Mouse (Mus musculus): ENCODE results near the gene Zfp292.

The Zfp292 gene

DNA sequence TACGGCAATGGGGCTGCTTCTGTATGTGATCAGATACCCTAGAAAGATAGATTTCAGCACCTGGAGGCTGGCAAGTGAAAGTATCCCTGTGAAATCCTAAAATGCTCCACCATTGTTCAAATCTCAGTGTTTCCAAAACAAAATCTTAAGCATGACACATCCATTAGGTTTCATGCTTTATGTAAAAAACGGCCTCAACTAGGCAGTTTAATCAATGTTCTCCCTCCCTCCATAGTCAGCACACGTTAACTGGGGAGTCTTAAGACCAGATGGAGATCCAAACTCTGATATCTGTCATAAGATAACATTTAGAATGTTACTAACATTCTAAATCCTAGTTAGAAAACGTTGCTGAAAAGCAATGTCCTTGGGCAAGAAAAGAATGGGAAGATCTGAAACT lies 909 bp downstream of the Zfp292 start:
- no peak for DNase-seq

DNA sequence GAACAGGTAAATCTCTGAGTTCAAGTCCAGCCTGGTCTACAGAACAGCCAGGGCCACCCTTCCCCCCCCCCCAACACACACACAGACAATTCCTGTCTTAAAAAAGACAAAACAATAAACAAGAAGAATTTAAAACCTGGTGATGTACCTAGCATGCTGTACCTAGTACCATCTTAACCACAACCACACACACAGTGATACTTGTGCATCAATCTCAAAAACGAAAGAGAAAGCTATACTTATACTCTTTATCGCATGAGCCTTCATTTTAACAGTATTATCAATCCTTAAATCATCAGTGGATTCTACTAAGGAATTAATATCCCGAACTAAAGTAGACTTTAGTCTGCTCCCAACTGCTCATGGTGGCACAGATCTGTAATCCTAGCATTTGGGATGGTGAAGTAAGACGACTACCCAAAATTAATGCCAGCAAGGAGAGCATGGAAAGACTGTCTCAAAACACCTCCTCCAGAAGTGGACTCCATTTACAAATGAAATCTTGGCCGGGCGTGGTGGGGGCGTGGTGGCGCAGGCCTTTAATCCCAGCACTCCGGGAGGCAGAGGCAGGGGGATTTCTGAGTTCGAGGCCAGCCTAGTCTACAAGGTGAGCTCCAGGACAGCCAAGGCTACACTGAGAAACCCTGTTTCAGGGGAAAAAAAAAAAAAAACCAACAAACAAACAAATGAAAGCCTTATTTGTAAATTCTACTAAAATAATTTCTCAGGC lies 1.7 kb downstream of the Zfp292 start:
- DNase-seq: no peak

DNA sequence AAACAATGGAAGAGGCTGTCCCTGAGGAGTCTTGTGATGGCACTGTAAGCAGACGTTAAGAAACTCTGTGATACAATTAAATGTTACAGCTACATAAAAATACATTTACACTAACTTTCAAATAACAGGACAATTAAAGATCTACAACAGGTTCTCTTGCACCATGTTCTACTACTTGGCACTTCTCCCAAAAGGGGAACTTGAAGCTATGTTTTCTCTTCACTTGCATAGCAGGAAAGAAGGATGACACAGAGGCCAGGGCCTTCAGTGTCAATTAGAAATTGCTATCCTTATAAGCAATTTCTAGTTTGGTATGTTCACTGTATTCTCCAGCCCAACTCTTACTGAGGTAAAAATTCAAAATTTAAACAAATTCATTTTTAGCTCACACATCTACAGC lies 8.5 kb downstream of the Zfp292 start:
- no peak for DNase-seq

DNA sequence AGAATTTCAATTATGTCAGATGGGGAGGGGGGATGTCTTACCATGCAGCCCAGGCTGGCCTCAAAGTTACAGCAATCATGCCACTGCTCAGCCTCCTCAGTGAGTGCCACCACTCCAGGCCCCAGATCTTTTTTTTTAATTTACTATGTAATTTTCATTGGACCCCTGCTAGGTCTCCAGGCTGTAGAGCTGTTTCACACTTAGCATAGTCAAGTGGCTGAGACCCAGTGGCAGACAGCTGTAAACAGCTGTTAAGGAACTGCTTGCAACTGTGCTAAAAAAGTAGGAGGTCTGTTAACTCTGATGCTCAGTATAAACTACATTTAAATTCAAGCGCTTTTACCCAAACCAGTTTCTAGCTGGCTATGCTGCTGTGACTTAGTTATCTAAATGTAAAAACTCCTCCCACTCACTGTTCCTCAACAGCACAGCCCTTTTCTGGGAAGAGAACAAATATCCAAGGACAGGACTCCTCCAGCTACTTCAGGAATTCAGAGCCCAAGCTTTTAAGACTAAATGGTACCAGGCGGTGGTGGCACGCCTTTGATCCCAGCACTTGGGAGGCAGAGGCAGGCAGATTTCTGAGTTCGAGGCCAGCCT lies 9.8 kb downstream of the Zfp292 start:
- DNase-seq: no peak

DNA sequence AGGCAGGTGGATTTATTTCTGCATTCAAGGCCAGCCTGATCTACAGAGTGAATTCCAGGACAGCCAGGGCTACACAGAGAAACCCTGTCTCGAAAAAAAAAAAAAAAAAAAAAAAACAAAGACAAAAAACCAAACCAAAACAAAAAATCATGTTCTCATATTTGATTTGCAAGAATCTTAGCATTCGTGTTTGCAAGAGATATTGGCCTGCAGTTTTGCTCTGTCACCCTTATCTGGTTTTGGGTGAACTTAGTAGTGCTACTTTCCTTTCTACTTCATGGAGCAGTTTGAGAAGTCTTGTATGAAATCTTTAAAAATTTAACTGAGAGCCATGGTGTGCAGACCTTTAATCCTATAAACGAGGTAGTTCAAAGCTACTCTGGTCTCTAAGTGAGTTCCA lies 12.9 kb downstream of the Zfp292 start:
- no peak for DNase-seq

DNA sequence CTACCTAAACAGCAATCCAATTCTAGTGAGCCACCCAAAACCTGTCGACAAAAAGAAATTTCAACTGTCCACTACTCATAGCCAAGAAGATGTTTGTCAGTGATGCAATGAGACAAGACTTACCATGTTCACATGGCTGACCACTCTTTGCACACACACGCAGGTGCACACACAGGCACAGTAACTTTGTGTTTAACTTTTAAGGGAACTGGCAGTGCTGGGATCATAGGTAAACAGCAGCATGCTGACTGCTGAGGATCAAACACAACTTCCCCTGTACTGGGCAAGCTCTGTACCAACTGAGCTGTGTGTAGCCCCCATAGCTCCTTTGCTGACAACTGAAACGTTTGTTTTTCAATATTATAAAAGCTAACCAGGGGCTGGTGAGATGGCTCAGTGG lies 21.3 kb downstream of the Zfp292 start:
- no peak for DNase-seq

DNA sequence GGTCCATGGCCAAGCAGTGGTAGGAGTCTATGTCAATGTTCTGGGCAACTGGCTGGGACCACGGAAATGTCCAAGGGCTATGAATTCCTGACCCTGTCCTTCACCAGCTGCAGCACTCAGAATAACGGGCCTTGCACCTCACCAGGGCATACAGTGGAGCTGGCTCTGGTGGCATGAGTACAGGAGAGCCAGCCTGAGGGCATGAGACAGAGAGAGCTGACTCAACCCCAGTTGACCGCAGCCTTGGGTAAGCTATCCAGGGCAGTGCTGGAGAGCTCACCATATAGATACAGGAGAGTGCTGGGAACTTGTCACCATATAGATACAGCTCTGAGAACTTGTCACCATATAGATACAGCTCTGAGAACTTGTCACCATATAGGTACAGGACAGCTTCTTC lies 23.3 kb downstream of the Zfp292 start:
- no peak for DNase-seq

DNA sequence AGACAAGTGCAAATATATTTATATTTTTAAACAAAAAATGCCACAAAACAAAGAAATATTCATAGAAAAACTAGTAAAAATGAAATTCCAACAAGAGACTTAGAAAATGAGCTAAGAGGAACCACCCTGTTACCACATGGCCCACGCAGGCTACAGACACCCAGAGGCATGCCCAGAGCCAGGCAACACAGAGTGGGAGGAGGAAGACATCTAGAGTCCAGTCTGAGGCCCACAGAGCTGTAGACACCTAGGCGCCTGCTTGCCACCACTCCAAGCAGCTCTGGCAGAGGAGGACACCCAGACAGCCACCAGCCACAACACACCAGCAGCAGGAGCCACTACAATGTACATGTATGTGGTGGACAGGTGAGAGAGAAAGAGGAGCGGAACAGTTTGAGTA lies 23.9 kb downstream of the Zfp292 start:
- DNase-seq: no peak

DNA sequence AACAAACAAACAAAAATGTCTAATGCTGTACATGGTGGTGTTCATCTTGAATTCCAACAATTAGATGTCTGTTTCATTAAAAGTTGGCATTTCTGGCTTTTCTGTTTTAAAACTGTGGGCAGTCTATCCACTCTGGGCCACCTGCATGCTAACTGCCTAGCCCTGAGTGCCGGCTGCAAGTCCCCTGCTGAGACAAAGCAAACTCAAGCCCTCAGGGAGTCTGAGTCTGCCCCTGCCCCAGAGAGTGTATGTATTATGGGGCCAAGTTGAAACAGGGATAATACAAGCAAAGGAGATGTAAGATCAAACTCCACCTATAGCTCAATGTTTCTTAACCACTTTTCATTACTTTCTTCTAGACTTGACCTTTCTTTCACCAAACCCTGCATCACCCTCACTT lies 26.8 kb downstream of the Zfp292 start:
- no peak for DNase-seq

DNA sequence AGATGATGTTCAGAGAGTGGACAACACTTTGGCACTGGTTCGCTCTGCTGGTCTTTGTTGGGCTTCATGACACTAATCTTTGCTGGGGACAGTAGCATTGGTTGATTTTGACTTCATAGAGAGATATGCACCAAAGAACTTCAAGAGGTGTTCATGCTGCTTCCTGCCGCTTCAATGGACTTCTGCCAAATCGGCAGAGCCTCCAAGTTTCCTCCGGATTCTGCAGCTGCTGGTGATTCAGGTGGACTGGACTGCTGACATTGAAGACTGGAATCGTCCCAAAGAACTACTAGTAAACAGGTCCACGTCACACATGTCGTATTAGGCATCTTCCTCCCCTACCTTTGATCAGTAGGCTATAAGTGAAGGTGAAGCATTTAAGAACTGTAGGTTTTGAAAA lies 30.7 kb downstream of the Zfp292 start:
- DNase-seq: peak; percentile 26

DNA sequence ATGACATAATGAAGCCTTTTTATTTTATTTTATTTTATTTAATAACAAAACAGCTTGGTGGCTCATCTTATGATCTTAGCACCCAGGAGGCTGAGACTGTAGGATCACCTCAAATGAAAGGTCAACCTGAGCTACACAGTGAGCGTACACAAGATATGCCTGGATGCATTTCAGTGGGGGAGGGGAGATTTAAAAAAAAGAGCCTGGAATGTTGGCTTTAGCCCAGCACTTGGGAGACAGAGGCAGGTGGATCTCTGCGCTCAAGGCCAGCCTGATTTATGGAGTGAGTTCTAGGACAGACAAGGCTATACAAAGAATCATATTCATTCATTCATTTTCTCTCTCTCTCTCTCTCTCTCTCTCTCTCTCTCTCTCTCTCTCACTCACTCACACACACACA lies 32.6 kb downstream of the Zfp292 start:
- DNase-seq: peak; percentile 28

DNA sequence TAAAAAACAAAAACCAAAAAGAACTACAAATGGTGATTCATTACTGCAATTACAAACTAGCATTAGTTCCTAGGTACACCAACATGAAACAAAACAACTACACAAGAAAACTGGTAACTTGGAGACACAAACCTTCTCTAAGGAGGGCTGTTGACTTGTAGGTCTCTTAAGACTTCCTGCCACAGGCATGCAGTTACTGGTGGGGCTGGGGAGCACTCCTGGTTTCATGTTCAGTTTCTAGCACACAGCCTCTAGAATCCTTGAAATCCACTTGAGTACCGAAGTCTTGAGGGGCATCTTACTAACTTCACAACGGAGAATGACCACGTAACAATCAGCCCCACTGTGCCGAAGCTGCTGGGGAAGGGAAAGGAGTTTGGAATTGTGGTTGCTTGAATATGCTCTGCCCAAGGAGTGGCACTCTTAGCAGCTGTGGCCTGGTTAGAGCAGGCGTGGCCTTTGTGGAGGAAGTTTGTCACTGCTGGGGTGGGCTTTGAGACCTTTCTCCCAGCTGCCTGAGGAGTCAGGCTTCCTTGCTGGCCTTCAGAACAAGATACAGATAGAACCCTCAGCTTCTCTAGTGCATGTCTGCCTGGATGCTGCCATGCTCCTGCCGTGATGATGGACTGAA lies 35.0 kb downstream of the Zfp292 start:
- no peak for DNase-seq

DNA sequence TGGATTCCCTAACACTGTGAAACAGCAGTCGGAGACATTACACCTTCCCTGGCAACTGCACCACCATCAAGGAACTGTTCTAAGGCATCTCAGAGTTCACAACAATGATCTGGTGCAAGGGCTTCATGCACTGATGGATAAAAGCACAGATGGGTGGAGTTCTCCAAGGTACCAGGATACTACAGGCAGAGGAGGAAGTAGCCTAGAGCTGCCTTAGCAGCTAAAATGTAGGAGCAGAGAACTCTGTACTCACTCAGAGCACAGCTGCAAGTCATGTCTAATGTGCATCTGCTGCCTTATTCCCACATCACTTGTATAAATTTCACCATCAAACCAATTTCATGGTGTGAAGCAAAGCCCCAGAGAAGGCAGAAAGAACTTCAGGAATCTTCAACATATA lies 38.9 kb downstream of the Zfp292 start:
- DNase-seq: no peak

DNA sequence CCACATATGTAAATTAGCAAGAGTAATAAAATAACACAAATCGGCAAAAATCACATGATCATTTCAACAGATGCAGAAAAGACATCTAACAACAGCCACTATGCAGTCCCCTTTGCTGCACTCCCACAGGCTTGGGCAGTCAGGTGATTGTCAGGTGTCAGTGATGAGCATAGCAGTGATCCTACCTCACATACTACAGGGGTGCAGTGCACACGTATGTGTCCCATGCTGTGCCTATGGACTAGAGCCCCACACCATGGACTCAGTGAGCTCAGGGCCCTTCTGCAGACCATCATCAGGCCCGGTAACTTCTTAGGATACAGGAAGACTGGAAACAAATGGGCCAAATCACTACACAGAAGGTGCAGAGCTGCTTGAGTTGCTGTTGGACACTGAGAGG lies 39.9 kb downstream of the Zfp292 start:
- no peak for DNase-seq

DNA sequence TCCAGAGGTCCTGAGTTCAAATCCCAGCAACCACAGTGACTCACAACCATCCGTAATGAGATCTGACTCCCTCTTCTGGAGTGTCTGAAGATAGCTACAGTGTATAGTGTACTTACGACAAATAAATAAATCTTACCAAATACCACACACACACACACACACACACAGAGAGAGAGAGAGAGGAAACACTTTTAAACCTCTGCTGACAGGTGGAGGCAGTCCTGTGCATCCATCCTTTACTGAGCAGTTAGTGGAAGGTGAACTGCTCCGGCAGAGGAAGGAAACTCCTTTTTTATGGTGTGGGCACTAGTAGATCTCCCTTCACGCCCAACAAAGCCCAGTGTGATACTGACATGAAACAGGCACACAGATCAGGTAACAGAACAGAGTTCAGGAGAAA lies 51.3 kb downstream of the Zfp292 start:
- no peak for DNase-seq

DNA sequence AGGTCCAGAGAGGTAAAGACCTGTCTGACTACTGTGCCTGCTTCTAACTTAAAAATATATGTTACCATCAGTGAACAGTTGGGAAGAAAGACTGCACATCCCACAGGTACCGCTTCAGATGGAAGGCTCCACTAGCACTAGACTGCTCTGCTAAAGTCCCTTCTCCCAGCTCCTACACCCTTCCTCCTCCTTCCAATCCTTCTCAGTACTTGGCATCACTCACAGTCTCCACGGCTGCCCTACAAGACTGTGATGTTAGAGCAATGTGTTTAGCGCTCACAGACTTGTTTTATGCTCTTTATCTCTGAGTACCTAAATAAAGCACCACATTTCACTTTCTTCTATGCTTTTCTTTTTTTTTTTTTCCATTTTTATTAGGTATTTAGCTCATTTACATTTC lies 53.3 kb downstream of the Zfp292 start:
- DNase-seq: no peak

DNA sequence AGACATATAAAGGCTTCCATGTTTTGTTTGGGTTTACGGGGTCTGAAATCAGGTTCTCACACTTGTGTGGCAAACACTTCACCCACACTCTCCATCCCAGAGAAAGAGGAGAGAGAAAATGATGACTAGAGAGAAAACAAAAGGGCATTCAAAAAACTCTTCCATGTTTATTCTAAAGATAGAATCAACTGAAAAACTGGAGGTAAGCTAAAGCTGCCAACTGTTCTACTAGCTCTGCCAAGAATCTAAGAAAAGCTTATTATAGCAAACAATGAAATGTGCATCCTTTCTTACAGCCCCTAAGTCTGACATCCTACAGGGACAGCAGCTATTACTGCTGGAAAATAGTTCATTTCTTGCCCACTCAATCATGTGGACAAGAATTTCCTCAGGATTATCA lies 58.9 kb downstream of the Zfp292 start:
- DNase-seq: no peak

DNA sequence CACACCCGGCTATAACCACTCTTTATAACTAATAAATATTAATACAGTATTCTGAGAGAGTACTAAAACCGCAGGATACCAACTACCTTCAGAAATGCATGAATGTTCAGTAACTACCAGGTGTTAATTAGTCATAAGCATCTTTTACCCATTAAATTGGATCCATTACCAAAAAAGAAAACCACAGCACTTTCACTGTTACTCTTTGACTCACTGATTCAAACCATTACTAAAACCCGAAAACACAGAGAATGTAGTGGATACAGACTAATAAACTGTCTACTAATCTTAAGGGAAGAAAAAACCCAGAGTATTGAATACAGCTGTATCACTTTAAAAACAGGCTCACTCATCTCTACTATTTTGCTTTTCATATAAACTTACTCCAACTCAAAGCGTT lies 62.9 kb downstream of the Zfp292 start:
- DNase-seq: no peak

DNA sequence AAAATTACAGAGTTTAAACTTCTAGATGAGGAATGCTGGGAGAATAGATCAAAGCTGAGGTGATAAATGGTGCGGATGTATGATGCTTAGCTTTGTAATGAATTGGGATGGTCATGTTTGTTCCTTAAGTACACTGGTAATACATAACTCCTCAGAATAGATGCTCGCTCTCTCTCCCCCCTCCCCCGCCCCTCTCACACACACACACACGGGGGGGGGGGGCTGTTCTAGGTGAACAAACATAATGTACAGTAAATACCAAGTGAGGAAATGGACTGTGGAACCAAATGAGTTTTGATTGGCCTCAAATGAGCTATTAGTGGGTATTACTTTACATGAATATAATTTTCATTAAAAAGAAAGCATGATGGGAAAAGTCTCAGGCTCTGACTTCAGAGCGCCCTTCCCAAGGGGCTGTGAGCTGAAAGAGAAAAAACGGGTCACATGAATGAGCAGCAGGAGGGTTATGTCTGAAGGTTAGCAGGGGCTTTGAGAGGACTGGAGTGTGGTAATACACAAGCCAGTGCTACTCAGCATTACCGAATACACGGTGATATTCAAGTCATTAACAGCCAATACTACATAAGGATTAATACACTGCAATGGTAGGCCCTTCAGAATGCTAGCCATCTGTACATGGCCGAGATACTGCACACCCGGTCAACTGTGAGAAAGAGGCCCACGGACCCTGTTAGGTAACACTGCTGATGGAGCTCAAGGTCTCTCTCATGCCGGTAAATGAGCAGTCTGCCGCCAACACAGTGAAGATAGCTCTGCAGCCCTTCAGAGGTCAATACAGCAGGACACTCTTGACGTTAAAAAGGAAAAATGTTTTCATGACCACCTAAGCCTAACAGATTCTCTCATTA lies 81.4 kb downstream of the Zfp292 start:
- no peak for DNase-seq

DNA sequence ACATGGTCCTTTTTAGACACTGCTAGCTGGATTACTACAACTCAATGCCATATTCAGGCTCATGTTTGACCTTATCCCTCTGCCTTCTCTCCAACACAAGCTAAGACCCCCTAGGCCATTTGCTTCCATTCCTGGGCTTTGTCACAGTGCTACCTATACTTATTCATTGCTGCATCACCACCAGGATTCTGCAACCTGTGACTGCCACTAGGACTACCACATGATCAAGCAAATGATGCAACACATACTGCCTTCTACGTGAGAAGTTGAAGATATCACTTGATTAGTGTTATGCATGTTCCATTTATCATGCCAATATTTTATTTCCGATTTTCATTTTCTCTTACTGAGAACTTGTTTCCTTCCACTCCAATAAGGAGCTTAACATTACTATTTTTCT lies 84.8 kb downstream of the Zfp292 start:
- DNase-seq: no peak

DNA sequence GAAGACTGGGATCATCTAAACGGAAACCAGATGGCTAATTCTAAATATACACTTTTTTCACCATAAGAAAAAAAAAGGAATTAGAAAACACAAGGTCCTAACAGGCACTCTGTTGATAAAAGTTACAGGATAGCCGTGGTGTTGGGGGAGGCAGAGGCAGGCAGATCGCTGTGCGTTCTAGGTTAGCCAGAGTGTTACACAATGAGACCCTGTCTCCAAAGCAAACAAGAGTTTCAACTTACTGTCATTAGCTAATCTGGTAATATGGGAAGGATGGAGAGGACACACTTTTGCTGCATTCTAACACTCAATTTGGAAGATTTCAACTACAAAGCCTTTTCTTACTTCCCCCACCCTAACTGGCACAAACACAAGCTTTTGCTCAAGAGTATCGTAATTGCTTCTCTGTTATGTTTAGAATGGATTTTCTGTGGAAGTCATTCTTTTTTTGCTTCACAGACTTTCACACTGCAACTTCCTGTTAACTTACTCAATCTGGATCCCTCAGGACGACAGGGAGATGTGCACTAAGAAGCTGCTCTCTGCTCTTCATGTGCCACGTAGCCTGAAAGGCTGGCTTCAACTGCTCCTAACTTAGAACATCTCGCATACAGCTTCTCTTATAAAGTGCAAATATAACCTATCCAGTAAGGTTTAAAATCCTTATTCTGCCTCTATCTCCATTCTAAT lies 85.3 kb downstream of the Zfp292 start:
- no peak for DNase-seq

DNA sequence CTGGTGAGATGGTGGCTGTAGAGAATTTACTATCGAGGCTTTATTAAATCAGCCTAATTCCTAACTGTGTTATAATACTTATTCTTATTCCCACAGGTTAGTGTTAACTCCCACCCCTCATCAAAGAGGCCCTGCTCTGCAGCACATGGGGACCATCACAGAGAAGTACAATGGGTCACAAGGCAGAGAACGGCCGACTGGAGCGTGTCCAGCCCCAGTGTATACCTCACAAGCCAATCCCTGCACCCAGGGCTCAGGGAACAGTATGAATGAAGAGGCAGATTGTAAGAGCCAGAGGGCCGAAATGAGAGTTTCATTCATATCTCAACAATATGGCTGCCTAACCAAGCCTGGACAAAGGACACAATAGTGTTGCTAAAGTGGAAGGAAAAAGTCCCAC lies 86.5 kb downstream of the Zfp292 start:
- no peak for DNase-seq

DNA sequence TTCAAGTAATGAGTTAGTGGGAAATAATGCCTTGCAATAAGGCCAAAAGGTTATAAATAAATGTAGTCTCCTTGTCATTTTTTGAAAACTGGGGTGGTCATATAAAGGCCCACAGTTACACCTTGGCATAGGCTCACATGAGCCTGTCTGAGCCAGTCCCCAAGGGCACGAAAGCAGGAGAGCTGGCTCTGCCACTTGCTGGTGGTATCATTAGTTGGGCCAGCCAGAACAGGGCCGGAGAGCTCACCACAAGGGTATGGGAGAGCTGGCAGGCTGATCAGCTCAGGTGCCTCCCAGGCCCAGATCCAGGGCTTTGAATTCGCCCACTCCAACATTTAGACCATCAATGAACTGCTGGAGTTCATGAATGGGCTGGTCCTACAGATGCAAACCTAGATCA lies 96.3 kb downstream of the Zfp292 start:
- DNase-seq: peak; percentile 35
